Mouse (Mus musculus) heart, embryonic 16.5 days (tissue): ENCODE measurements around the gene Slfn2. TPM values are rescaled to one million over a fixed set of nuclear protein-coding genes. Genes with fewer than 3 reads are reported as not detected.

ENCODE experiments used
- ATAC-seq: fragments of 200-750 bp; cut with Nextera tagmentation; replicated peaks from 2 replicates; pipeline ENCODE4 v1.8.0; 2017; ENCODE audit warnings: moderate number of reproducible peaks; ENCODE audit not compliant: insufficient read depth, low FRiP score; ENCODE audit errors: extremely low read depth
- H3K27ac ChIP-seq: fragments of 300-500 bp; sonication (generic); 2 replicates; pipeline ENCODE4 v1.5.1; 2014; ENCODE audit warnings: mild to moderate bottlenecking, low read length, control low read depth, moderate library complexity
- H3K27me3 ChIP-seq: fragments of 300-500 bp; sonication (generic); 2 replicates; pipeline ENCODE4 v1.6.1; 2014; ENCODE audit warnings: low read length, mixed read lengths; ENCODE audit not compliant: control insufficient read depth, insufficient read depth
- H3K36me3 ChIP-seq: fragments of 300-500 bp; sonication (generic); 2 replicates; pipeline ENCODE4 v1.6.1; 2014; ENCODE audit not compliant: control insufficient read depth, insufficient read depth
- H3K4me1 ChIP-seq: fragments of 300-500 bp; sonication (generic); 2 replicates; pipeline ENCODE4 v1.6.1; 2014; ENCODE audit warnings: low read length, mixed read lengths; ENCODE audit not compliant: control insufficient read depth, insufficient read depth
- H3K4me2 ChIP-seq: fragments of 300-500 bp; sonication (generic); 2 replicates; pipeline ENCODE4 v1.6.1; 2014; ENCODE audit warnings: low read depth, mild to moderate bottlenecking, control low read depth, low read length
- H3K4me3 ChIP-seq: fragments of 300-500 bp; sonication (generic); 2 replicates; pipeline ENCODE4 v1.5.1; 2014; ENCODE audit warnings: mild to moderate bottlenecking, control low read depth, low read length
- H3K9ac ChIP-seq: fragments of 300-500 bp; sonication (generic); 2 replicates; pipeline ENCODE4 v1.6.1; 2014; ENCODE audit warnings: low read length, control low read depth
- H3K9me3 ChIP-seq: fragments of 300-500 bp; sonication (generic); replicated peaks from 2 replicates; pipeline ENCODE4 v1.6.1; 2016; ENCODE audit warnings: low read length; ENCODE audit not compliant: control insufficient read depth
- WGBS: fragments of 180-500 bp; shearing (Covaris S2); extraction: QIAGEN DNeasy Blood & Tissue Kit; methylation state at CpG from one replicate; pipeline ENCODE4 v1.1.7; 2014; 5-methylcytosine and 5-hydroxymethylcytosine counted together
- polyA plus RNA-seq: library from polyadenylated mRNA; unstranded; fragments of >200 nt; fragmentation: Nextera tagmentation; extraction: Ambion mirVana; gene quantifications from 2 replicates; pipeline ENCODE4 v1.2.1, GENCODE M21; 2015

Slfn2 gene
- polyA plus RNA-seq, 1 experiment from 2014 or later: 7.9 TPM

GRCm38 (mm10) chr11:83043891-83044290, 21.0 kb upstream of the Slfn2 start:
- Histone ChIP-seq H3K27me3 (no peaks in the 10 kb centered on the region), H3K27ac (no peak overlapping the region), H3K9me3 (no peaks in the 10 kb centered on the region), H3K4me1 (no peaks in the 10 kb centered on the region), H3K36me3 (no peaks in the 10 kb centered on the region), H3K4me2 (no peak overlapping the region), H3K9ac (no peak overlapping the region), H3K4me3 (no peak overlapping the region)
- WGBS: 73% methylated on average over 4 of the region's 4 CpGs
- no peak for ATAC-seq

GRCm38 (mm10) chr11:83045642-83046041, 19.3 kb upstream of the Slfn2 start:
- Histone ChIP-seq H3K9ac (no peak overlapping the region), H3K4me3 (no peak overlapping the region), H3K4me1 (no peaks in the 10 kb centered on the region), H3K9me3 (no peaks in the 10 kb centered on the region), H3K27me3 (no peaks in the 10 kb centered on the region), H3K27ac (no peak overlapping the region), H3K36me3 (no peaks in the 10 kb centered on the region), H3K4me2 (no peak overlapping the region)
- no peak for ATAC-seq
- WGBS: 74% methylated on average over 3 of the region's 3 CpGs

- Histone ChIP-seq H3K4me3 (no peak overlapping the region), H3K9ac (no peak overlapping the region), H3K4me2 (no peak overlapping the region), H3K27ac (no peak overlapping the region), H3K9me3 (no peaks in the 10 kb centered on the region), H3K4me1 (no peaks in the 10 kb centered on the region), H3K36me3 (no peaks in the 10 kb centered on the region), H3K27me3 (no peaks in the 10 kb centered on the region)
- WGBS: 4% methylated on average over 5 of the region's 5 CpGs
- ATAC-seq: no peak
Observed at GRCm38 (mm10) chr11:83057863-83058262, 7.0 kb upstream of the Slfn2 start.

GRCm38 (mm10) chr11:83060412-83061020, 4.4 kb upstream of the Slfn2 start:
- ATAC-seq: no peak
- 57% methylated on average over 5 of the region's 5 CpGs for WGBS

DNA sequence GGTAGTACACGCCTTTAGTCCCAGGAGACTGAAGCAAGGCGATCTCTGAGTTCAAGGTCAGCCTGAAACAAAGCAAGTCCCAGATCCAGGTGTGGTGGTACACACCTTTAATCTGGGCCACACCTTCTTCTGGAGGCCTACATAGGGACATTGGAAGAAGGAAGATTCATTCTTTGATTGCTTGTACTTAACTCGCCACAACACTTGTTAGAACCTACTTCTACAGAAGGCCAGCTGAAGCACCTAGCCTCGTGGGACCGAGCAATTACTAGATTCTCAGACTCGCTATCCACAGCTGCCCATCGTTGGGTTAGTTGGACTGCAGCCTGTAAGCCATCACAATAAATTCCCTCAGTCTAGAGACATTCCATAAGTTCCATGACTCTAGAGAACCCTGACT, 3.1 kb upstream of the Slfn2 start:
- Histone ChIP-seq H3K9me3 (no peaks in the 10 kb centered on the region), H3K27me3 (no peaks in the 10 kb centered on the region), H3K4me2 (no peak overlapping the region), H3K9ac (no peak overlapping the region), H3K4me3 (no peak overlapping the region), H3K4me1 (peaks cover 3% of the 10 kb centered on the region; the same call in 1 of the 2 replicates), H3K27ac (no peak overlapping the region), H3K36me3 (no peaks in the 10 kb centered on the region)
- no peak for ATAC-seq
- 82% methylated on average over 7 of the region's 7 CpGs for WGBS

More at GRCm38 (mm10) chr11:83060412-83061020, 4.4 kb upstream of the Slfn2 start:
- no peaks in the 10 kb centered on the region for H3K27me3 ChIP-seq
- H3K27ac ChIP-seq: no peak overlapping the region
- no peaks in the 10 kb centered on the region for H3K9me3 ChIP-seq
- no peaks in the 10 kb centered on the region for H3K36me3 ChIP-seq
- H3K4me3 ChIP-seq: no peak overlapping the region
- no peaks in the 10 kb centered on the region for H3K4me1 ChIP-seq
- H3K4me2 ChIP-seq: no peak overlapping the region
- no peak overlapping the region for H3K9ac ChIP-seq

- H3K4me1 ChIP-seq: peaks cover 3% of the 10 kb centered on the region; the same call in 1 of the 2 replicates
- no peak overlapping the region for H3K27ac ChIP-seq
- ATAC-seq: no peak
- WGBS: 67% methylated on average over 4 of the region's 4 CpGs
- H3K9me3 ChIP-seq: 0 out of 2 replicates have a peak, but pooled peaks cover under 1% of the 10 kb centered on the region
- no peak overlapping the region for H3K4me3 ChIP-seq
- no peak overlapping the region for H3K9ac ChIP-seq
- no peaks in the 10 kb centered on the region for H3K27me3 ChIP-seq
- no peaks in the 10 kb centered on the region for H3K36me3 ChIP-seq
- no peak overlapping the region for H3K4me2 ChIP-seq
Observed at GRCm38 (mm10) chr11:83063126-83063525, 1.8 kb upstream of the Slfn2 start.

DNA sequence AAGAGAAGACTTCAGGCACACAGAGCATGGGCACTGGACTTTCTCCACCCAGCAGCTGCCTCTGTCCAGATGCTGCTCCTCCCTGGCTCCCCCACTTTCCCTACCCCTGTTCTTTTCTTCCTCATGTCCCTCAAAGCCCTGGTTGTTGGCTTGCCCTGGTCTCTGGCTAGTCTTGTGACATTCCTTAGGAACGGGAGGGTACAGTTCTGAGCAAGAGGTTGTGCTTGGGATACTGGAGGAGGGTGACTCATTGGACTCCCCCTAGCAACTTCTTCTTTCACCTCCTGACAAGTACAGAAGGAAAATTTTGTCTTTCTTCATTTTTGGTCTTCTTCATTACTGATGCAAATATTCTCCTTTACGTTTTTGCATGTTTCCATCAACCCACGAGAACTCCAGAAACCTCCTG, 967 bp upstream of the Slfn2 start:
- ATAC-seq: no peak
- H3K9ac ChIP-seq: no peak overlapping the region
- WGBS: 43% methylated on average over 3 of the region's 3 CpGs
- H3K27me3 ChIP-seq: no peaks in the 10 kb centered on the region
- no peak overlapping the region for H3K4me2 ChIP-seq
- H3K36me3 ChIP-seq: no peaks in the 10 kb centered on the region
- no peak overlapping the region for H3K4me3 ChIP-seq
- 0 out of 2 replicates have a peak, but pooled peaks cover 3% of the 10 kb centered on the region for H3K9me3 ChIP-seq
- H3K27ac ChIP-seq: no peak overlapping the region
- H3K4me1 ChIP-seq: peaks cover 3% of the 10 kb centered on the region; the same call in 1 of the 2 replicates

GRCm38 (mm10) chr11:83065441-83066344, 781 bp downstream of the Slfn2 start:
- no peak for ATAC-seq
- Histone ChIP-seq H3K27ac (peak overlapping the region; percentile 56), H3K36me3 (no peaks in the 10 kb centered on the region), H3K4me3 (peak overlapping the region; percentile 47), H3K4me2 (peak overlapping the region; percentile 58), H3K4me1 (peaks cover 3% of the 10 kb centered on the region; the same call in 1 of the 2 replicates), H3K9me3 (0 out of 2 replicates have a peak, but pooled peaks cover 3% of the 10 kb centered on the region), H3K9ac (peak overlapping the region; percentile 42; the same call in 1 of the 2 replicates), H3K27me3 (no peaks in the 10 kb centered on the region)
- WGBS: 19% methylated on average over 6 of the region's 6 CpGs
